In genomic region chr16:50196118-50196517, GRCm38 (mm10) we compare ENCODE assay signal across 27 mouse cellular contexts.
DNase-seq lines count a peak whose midpoint lies in the region; ATAC-seq and TF ChIP-seq lines count a peak whose summit lies in the region.
"Had no signal": no experiment of that assay in that cellular context is flagged by ENCODE, and none has a peak within 500 bp of the region (broad histone marks: within the 10 kb centered on the region; RNA-seq: fewer than 3 reads in every experiment).

No protein-coding gene starts in this region.

- H3K4me2 ChIP-seq in forebrain, embryonic 13.5 days: no peak overlapping the region
- H3K4me2 ChIP-seq in forebrain, postnatal 0 days (ENCODE audit: low read depth): no peak overlapping the region
- H3K4me2 ChIP-seq: embryonic facial prominence, embryonic 15.5 days; heart, embryonic 12.5 days; lung, embryonic 15.5 days; neural tube, embryonic 12.5 days had no signal

- no peaks in the 10 kb centered on the region for H3K4me1 ChIP-seq in forebrain, embryonic 13.5 days
- no peaks in the 10 kb centered on the region for H3K4me1 ChIP-seq in forebrain, embryonic 10.5 days
- H3K4me1 ChIP-seq in forebrain, postnatal 0 days (ENCODE audit: insufficient read depth): no peaks in the 10 kb centered on the region
- H3K4me1 ChIP-seq: embryonic facial prominence, embryonic 15.5 days; lung, embryonic 15.5 days; megakaryocyte, embryonic 14.5 days; neural tube, embryonic 12.5 days had no signal

- H3K4me3 ChIP-seq in forebrain, embryonic 13.5 days: no peak overlapping the region
- no peak overlapping the region for H3K4me3 ChIP-seq in forebrain, embryonic 10.5 days
- H3K4me3 ChIP-seq in forebrain, postnatal 0 days (ENCODE audit: low read depth, low read length): no peak overlapping the region
- H3K4me3 ChIP-seq: embryonic facial prominence, embryonic 15.5 days; heart, embryonic 12.5 days; left cerebral cortex, adult 2 months; lung, embryonic 15.5 days; megakaryocyte, embryonic 14.5 days; neural tube, embryonic 12.5 days had no signal

- H3K27ac ChIP-seq in forebrain, embryonic 13.5 days: no peak overlapping the region
- H3K27ac ChIP-seq in forebrain, embryonic 10.5 days: no peak overlapping the region
- H3K27ac ChIP-seq in forebrain, postnatal 0 days (ENCODE audit: low read depth, low read length): no peak overlapping the region
- H3K27ac ChIP-seq: embryonic facial prominence, embryonic 15.5 days; left cerebral cortex, adult 2 months; liver, embryonic 14.5 days; lung, embryonic 15.5 days; neural tube, embryonic 12.5 days had no signal

- H3K27me3 ChIP-seq in forebrain, embryonic 13.5 days: no peaks in the 10 kb centered on the region
- no peaks in the 10 kb centered on the region for H3K27me3 ChIP-seq in forebrain, embryonic 10.5 days (ENCODE audit: poor library complexity, severe bottlenecking)
- no peaks in the 10 kb centered on the region for H3K27me3 ChIP-seq in forebrain, postnatal 0 days (ENCODE audit: insufficient read depth, low read length)
- H3K27me3 ChIP-seq: embryonic facial prominence, embryonic 15.5 days; heart, embryonic 12.5 days; lung, embryonic 15.5 days; megakaryocyte, embryonic 14.5 days; neural tube, embryonic 12.5 days had no signal

- TF ChIP-seq CTCF in forebrain, postnatal 0 days (IDR thresholded peaks at IDR 0.05; ENCODE audit: low read depth): no peak

- H3K36me3 ChIP-seq in forebrain, embryonic 13.5 days (ENCODE audit: poor library complexity, severe bottlenecking): peaks cover 27% of the 10 kb centered on the region
- peaks cover 45% of the 10 kb centered on the region for H3K36me3 ChIP-seq in forebrain, embryonic 10.5 days (replicated peaks)
- H3K36me3 ChIP-seq in forebrain, postnatal 0 days (ENCODE audit: insufficient read depth): peaks cover 6% of the 10 kb centered on the region; the same call in 1 of the 2 replicates

- no peaks in the 10 kb centered on the region for H3K9me3 ChIP-seq in forebrain, embryonic 13.5 days (replicated peaks)
- no peaks in the 10 kb centered on the region for H3K9me3 ChIP-seq in forebrain, embryonic 10.5 days
- no peaks in the 10 kb centered on the region for H3K9me3 ChIP-seq in forebrain, postnatal 0 days (ENCODE audit: low read length)
- H3K9me3 ChIP-seq: embryonic facial prominence, embryonic 15.5 days; heart, embryonic 12.5 days; lung, embryonic 15.5 days; neural tube, embryonic 12.5 days had no signal

- no peak for DNase-seq in forebrain, embryonic 10.5 days (ENCODE audit: extremely low spot score, low spot score)
- peak; percentile 30 to 82 for DNase-seq in layer of hippocampus, adult 18-20 months (ENCODE audit: low spot score in 2 of 2)
- no peak for DNase-seq in layer of hippocampus, postnatal 10 days (ENCODE audit: low spot score in 2 of 2)
- peak; percentile 17 for DNase-seq in R1 (ENCODE audit: low read depth, low spot score)
- peak; percentile 64 for DNase-seq in forebrain, postnatal 0 days
- DNase-seq in kidney, adult 11 months: no peak
- DNase-seq in ovary, postnatal 10 days (ENCODE audit: low spot score): no peak
- DNase-seq: adrenal gland, postnatal 25 days; cerebellum, adult 2 months; cerebellum, postnatal 25 days; embryo, embryonic 11 days; gastrocnemius, postnatal 25 days; heart, adult 18-20 months; heart, postnatal 10 days; kidney, adult 18-20 months; kidney, postnatal 4 days; lung, postnatal 36 days; right cerebral cortex, postnatal 4 days; thymus, postnatal 4 days had no signal

- WGBS in forebrain, embryonic 13.5 days: 37% methylated on average over 4 of the region's 4 CpGs
- WGBS in forebrain, embryonic 10.5 days: 71% methylated on average over 4 of the region's 4 CpGs
- 21% methylated on average over 4 of the region's 4 CpGs for WGBS in forebrain, postnatal 0 days

- no peak overlapping the region for H3K9ac ChIP-seq in forebrain, embryonic 13.5 days
- H3K9ac ChIP-seq in forebrain, postnatal 0 days: no peak overlapping the region
- H3K9ac ChIP-seq: embryonic facial prominence, embryonic 15.5 days; heart, embryonic 12.5 days; liver, embryonic 14.5 days; lung, embryonic 15.5 days; neural tube, embryonic 12.5 days had no signal

- ATAC-seq in forebrain, embryonic 13.5 days: peak; percentile 78
- peak; percentile 83 for ATAC-seq in forebrain, postnatal 0 days

Comparison
In these comparisons a context has a peak if more than half of its experiments do, and no peak if none do; other contexts are left out.
1. DNase-seq: peak in layer of hippocampus, adult 18-20 months (2 of 2), R1 (single experiment) and forebrain, postnatal 0 days (single experiment); none in forebrain, embryonic 10.5 days (single experiment), layer of hippocampus, postnatal 10 days (0 of 2), kidney, adult 11 months (single experiment) and ovary, postnatal 10 days (single experiment).